Mouse (Mus musculus) spleen, postnatal 4 days (tissue): ENCODE measurements around the gene Lmo7.

Experiments
- DNase-seq, 2 experiments: peaks; one replicate each; pipeline ENCODE4 v3.0.0; 2022; ENCODE audit warnings: low spot score in 2 of 2

Lmo7 gene

GRCm38 (mm10) chr14:101780016-101780415 is 50.3 kb downstream of the Lmo7 start:
- DNase-seq: no peak

GRCm38 (mm10) chr14:101781219-101781618 is 51.5 kb downstream of the Lmo7 start:
- DNase-seq: no peak

- no peak for DNase-seq
Observed at GRCm38 (mm10) chr14:101781943-101782510, 52.3 kb downstream of the Lmo7 start.

- DNase-seq: no peak
Observed at GRCm38 (mm10) chr14:101784315-101784945, 54.7 kb downstream of the Lmo7 start.

- DNase-seq: no peak
Observed at GRCm38 (mm10) chr14:101787903-101788302, 58.1 kb downstream of the Lmo7 start.

- DNase-seq: no peak
Observed at GRCm38 (mm10) chr14:101788475-101788874, 58.7 kb downstream of the Lmo7 start.

- DNase-seq: no peak
Observed at GRCm38 (mm10) chr14:101794553-101795177, 64.9 kb downstream of the Lmo7 start.

GRCm38 (mm10) chr14:101797930-101798500 is 68.3 kb downstream of the Lmo7 start:
- no peak for DNase-seq

GRCm38 (mm10) chr14:101798766-101799165 is 69.0 kb downstream of the Lmo7 start:
- no peak for DNase-seq

- no peak for DNase-seq
Observed at GRCm38 (mm10) chr14:101801674-101802073, 71.9 kb downstream of the Lmo7 start.

- no peak for DNase-seq
Observed at GRCm38 (mm10) chr14:101804119-101804518, 74.4 kb downstream of the Lmo7 start.

GRCm38 (mm10) chr14:101804562-101805327 is 75.0 kb downstream of the Lmo7 start:
- no peak for DNase-seq

GRCm38 (mm10) chr14:101805328-101805697 is 75.6 kb downstream of the Lmo7 start:
- no peak for DNase-seq

- DNase-seq: no peak
Observed at GRCm38 (mm10) chr14:101806058-101806457, 76.3 kb downstream of the Lmo7 start.

- DNase-seq: no peak
Observed at GRCm38 (mm10) chr14:101806607-101807006, 76.8 kb downstream of the Lmo7 start.

- no peak for DNase-seq
Observed at GRCm38 (mm10) chr14:101816450-101816849, 86.7 kb downstream of the Lmo7 start.

GRCm38 (mm10) chr14:101822390-101822789 is 92.6 kb downstream of the Lmo7 start:
- DNase-seq: no peak

- DNase-seq: no peak
Observed at GRCm38 (mm10) chr14:101822871-101823270, 93.1 kb downstream of the Lmo7 start.

GRCm38 (mm10) chr14:101829676-101830075 is 99.9 kb downstream of the Lmo7 start:
- no peak for DNase-seq

GRCm38 (mm10) chr14:101830116-101830515 is 100.4 kb downstream of the Lmo7 start:
- no peak for DNase-seq

GRCm38 (mm10) chr14:101834109-101834508 is 104.4 kb downstream of the Lmo7 start:
- DNase-seq: no peak

GRCm38 (mm10) chr14:101836401-101836800 is 106.6 kb downstream of the Lmo7 start:
- DNase-seq: no peak
